Mouse (Mus musculus): ENCODE data around the gene Fam71b. TPM values are rescaled to one million over a fixed set of nuclear protein-coding genes. Genes with fewer than 3 reads are reported as not detected.

Fam71b gene
- polyA plus RNA-seq, 1 experiment from 2014 or later, result not detected

DNA sequence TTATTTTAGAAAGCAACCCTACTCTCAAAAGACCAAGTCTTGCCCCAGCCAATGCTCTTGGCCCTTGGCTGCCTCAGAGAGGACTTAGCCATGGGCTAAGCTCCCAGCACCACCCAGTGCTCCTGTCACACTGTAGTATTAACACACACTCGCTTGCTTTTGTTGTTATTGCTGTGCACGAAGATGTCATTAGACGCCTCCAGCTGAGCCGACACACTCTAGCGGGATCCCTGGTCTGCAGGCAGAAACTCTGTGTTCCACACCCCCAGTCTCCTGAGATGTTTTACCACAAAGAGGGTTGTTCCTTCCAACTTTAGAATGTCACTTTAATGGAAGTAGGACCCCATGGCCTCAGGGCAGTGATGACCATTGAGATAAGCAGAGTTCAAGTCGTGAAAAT is 7.9 kb upstream of the Fam71b start:
- ATAC-seq (ENCODE audit: insufficient number of reproducible peaks, insufficient read depth, low FRiP score, low TSS enrichment, low read depth), result no peak
- Histone ChIP-seq H3K27ac (no peak overlapping the region), H3K4me2 (no peak overlapping the region), H3K9me3 (no peaks in the 10 kb centered on the region), H3K27me3 (no peaks in the 10 kb centered on the region), H3K4me3 (no peak overlapping the region), H3K36me3 (no peaks in the 10 kb centered on the region), H3K9ac (no peak overlapping the region), H3K4me1 (no peaks in the 10 kb centered on the region)
- 60% methylated on average over 6 of the region's 6 CpGs for WGBS

DNA sequence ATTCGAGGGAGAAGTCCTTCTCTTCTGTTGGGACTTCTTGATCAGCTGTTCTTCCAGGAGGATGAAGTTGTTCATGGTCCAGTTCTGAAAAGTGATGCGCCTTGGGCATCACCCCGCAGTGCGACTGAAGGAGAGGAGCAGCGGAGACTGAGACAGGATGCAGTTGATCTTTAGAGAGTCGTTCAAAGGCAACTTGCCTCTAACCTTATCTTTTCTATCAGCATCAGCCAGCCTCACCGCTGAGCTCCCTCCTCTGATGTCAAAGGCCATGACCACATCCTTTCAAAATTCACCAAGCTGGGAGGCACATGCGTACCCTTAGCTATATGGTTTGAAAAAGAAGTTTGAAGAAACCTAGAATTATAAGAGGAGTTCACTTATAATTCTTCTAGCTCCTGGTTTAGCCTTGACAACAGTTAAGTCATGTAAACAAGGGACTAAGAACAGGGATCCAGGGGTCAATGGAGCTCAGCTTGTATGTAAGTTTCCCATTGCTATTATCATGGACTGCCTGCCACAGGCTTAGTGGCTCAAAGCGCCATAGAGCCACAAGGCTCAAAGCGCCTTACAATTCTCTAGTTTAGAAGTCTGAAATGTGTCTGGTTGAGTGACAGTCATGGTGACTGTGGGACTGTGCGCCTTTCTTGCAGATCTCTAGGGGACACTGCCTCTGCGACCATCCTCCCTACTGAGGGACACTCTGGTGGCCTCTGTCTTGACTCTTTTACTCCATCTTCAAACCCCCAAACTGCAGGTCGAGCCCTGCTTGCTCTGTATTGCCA is 6.8 kb upstream of the Fam71b start, which contains the start of gene Itk:
Gene Itk (minus strand): TSS at position 180 of the 782 bp plus-strand sequence.
- Histone ChIP-seq H3K27me3 (no peaks in the 10 kb centered on the region), H3K27ac (no peak within 1 kb of the TSS), H3K4me3 (no peak within 1 kb of the TSS), H3K4me2 (no peak within 1 kb of the TSS), H3K4me1 (no peaks in the 10 kb centered on the region), H3K36me3 (no peaks in the 10 kb centered on the region), H3K9ac (no peak within 1 kb of the TSS), H3K9me3 (no peaks in the 10 kb centered on the region)
- no peak for ATAC-seq (ENCODE audit: insufficient number of reproducible peaks, insufficient read depth, low FRiP score, low TSS enrichment, low read depth)
- WGBS, result 78% methylated on average over 13 of the region's 13 CpGs

DNA sequence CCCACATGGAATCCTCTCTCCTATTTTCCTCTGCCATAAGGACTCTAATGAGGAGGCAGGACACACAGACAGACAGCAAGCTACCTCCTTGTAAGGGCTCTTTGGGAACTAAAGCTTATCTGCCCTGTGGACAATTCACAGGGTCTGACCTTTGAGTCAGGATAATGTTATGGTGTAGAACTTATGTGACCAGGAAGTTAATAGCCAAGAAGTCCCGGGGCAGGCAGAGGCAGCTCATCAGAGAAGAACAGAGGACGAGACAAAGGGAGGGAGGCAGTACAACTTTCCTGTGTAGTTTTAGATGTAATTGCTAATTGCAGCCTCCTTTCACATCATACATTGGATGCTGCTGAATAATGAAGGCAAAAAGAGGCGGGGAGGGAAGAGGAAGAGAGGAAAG is 5.7 kb upstream of the Fam71b start:
- no peak for ATAC-seq (ENCODE audit: insufficient number of reproducible peaks, insufficient read depth, low FRiP score, low TSS enrichment, low read depth)
- Histone ChIP-seq H3K36me3 (no peaks in the 10 kb centered on the region), H3K9me3 (no peaks in the 10 kb centered on the region), H3K9ac (no peak overlapping the region), H3K4me2 (no peak overlapping the region), H3K4me1 (no peaks in the 10 kb centered on the region), H3K27me3 (no peaks in the 10 kb centered on the region), H3K27ac (no peak overlapping the region), H3K4me3 (no peak overlapping the region)
- 46% methylated on average over 3 of the region's 3 CpGs for WGBS

DNA sequence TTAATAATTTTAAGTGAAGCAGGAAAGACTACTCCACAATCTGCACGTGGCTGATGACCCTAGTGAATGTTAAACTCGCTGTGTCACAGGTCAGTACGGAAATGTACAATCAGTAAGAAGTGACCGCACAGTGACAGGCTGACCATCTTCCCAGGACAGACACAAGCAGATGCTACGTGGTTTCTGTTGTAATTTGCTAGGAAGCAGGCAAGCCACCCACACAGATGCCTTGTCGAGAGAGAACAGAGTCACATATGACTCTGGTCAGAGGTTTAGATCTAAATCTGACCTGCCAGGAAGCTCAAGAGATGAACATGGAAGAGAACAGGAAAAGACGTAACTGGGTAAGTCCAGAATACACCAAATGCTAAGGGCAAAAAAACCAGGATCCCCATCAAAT is 3.5 kb upstream of the Fam71b start:
- no peak overlapping the region for H3K4me2 ChIP-seq
- no peaks in the 10 kb centered on the region for H3K9me3 ChIP-seq
- H3K4me1 ChIP-seq, result no peaks in the 10 kb centered on the region
- WGBS, result 72% methylated on average over 7 of the region's 7 CpGs
- ATAC-seq (ENCODE audit: insufficient number of reproducible peaks, insufficient read depth, low FRiP score, low TSS enrichment, low read depth), result no peak
- no peak overlapping the region for H3K9ac ChIP-seq
- H3K27me3 ChIP-seq, result no peaks in the 10 kb centered on the region
- no peak overlapping the region for H3K27ac ChIP-seq
- H3K36me3 ChIP-seq, result no peaks in the 10 kb centered on the region
- no peak overlapping the region for H3K4me3 ChIP-seq

DNA sequence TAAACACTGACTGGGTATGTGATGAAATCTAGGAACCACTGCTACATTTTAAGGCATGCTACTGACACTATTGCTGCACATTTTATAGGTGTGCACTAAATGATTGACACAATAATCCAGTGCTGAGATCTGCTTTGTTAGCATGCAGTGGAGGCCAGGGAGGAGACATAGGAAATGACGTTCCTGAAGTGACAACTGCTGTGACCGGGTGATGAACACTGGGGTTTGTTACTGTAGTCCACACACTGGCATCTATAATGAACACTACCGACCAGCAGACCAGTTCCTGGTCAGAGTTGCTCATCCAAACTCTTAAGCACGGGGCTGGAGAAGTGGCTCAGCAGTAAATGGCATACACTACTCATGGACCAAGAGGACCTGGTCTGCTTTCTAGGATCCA is 2.9 kb upstream of the Fam71b start:
- ATAC-seq (ENCODE audit: insufficient number of reproducible peaks, insufficient read depth, low FRiP score, low TSS enrichment, low read depth), result no peak
- no peaks in the 10 kb centered on the region for H3K27me3 ChIP-seq
- no peak overlapping the region for H3K9ac ChIP-seq
- no peak overlapping the region for H3K4me3 ChIP-seq
- H3K9me3 ChIP-seq, result no peaks in the 10 kb centered on the region
- H3K27ac ChIP-seq, result no peak overlapping the region
- no peak overlapping the region for H3K4me2 ChIP-seq
- no peaks in the 10 kb centered on the region for H3K36me3 ChIP-seq
- WGBS, result 78% methylated on average over 4 of the region's 4 CpGs
- no peaks in the 10 kb centered on the region for H3K4me1 ChIP-seq

DNA sequence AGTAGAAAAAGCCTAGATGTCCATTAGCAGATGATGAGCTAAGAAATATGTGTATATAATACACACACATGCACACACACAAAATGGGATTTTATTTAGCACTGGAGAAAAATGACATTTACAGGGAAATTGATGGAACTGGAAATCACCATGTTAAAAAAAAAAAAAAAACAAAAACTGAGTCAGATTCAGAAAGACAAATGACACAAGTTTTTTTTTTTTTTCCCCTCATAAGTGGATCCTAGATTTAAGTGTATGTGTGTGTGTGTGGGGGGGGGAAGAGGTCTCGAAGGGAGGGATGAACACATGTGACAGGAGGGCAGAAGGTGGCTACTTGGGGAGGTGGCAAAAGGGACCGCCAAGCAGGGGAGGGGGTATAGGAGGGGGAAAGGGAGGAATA is 1.3 kb upstream of the Fam71b start:
- Histone ChIP-seq H3K4me3 (no peak overlapping the region), H3K9me3 (no peaks in the 10 kb centered on the region), H3K27me3 (no peaks in the 10 kb centered on the region), H3K4me2 (no peak overlapping the region), H3K4me1 (peaks cover 5% of the 10 kb centered on the region; the same call in 1 of the 2 replicates), H3K36me3 (no peaks in the 10 kb centered on the region), H3K27ac (no peak overlapping the region), H3K9ac (no peak overlapping the region)
- no peak for ATAC-seq (ENCODE audit: insufficient number of reproducible peaks, insufficient read depth, low FRiP score, low TSS enrichment, low read depth)
- WGBS, result 82% methylated on average over 2 of the region's 2 CpGs

DNA sequence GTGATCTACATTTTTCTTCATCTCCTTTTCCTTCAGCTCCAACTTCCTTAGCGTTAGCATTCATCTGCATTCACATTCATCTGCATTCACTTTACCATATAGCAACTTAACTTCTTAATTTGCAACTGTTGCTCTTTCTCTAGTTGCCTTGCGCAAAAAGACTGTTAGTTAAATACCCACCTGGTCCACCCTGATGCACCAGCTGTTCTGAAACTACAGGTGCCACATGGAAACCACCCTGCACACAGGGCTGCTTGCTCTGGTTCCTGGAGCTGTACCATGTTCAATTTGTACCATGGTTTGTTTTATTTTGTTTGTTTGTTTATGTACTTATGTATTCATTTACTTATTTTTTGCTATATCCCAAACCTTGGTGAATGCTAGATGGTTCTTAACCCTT is 661 bp upstream of the Fam71b start:
- Histone ChIP-seq H3K9me3 (no peaks in the 10 kb centered on the region), H3K4me2 (no peak overlapping the region), H3K4me3 (no peak overlapping the region), H3K9ac (no peak overlapping the region), H3K36me3 (no peaks in the 10 kb centered on the region), H3K27ac (no peak overlapping the region), H3K4me1 (peaks cover 5% of the 10 kb centered on the region; the same call in 1 of the 2 replicates), H3K27me3 (no peaks in the 10 kb centered on the region)
- WGBS, result 92% methylated on average over 2 of the region's 2 CpGs
- ATAC-seq (ENCODE audit: insufficient number of reproducible peaks, insufficient read depth, low FRiP score, low TSS enrichment, low read depth), result no peak

DNA sequence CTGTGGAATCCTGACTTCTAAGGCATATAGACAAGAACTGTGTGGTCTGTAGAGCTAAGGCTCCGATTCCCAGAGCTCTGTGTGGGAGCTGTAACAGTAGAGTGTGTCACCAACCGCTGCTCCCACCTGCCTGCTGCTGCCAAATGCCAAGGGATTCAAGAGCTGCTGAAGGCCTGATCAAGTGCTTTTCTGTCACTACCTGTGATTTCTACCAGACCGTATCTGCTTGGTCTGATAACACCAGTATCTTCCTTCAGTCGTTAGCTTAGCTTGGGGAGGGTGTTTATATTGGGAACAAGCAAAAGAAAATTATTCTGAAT is 461 bp downstream of the Fam71b start:
- no peaks in the 10 kb centered on the region for H3K36me3 ChIP-seq
- H3K4me3 ChIP-seq, result no peak overlapping the region
- no peak for ATAC-seq (ENCODE audit: insufficient number of reproducible peaks, insufficient read depth, low FRiP score, low TSS enrichment, low read depth)
- no peaks in the 10 kb centered on the region for H3K9me3 ChIP-seq
- 85% methylated on average over 4 of the region's 4 CpGs for WGBS
- H3K4me1 ChIP-seq, result peaks cover 5% of the 10 kb centered on the region; the same call in 1 of the 2 replicates
- no peak overlapping the region for H3K27ac ChIP-seq
- no peak overlapping the region for H3K9ac ChIP-seq
- no peak overlapping the region for H3K4me2 ChIP-seq
- no peaks in the 10 kb centered on the region for H3K27me3 ChIP-seq

DNA sequence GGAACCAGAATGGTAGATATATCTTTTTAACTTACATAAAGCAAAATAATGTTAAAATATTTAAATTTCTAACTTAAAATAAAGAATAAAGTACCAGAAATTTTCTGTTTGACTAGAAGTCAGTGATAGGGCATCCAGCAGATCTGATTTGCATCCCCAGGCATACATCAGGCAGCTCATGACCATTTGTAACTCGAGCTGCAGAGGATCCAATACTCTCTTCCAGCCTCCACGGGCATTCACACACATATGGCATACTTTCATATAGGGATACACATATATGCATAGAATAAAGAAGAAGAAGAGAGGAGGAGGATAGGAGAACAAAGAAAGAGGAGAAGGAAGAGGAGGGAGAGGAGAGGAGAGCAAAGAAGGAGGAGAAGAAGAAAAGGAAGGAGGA is 1.5 kb downstream of the Fam71b start:
- Histone ChIP-seq H3K4me1 (peaks cover 5% of the 10 kb centered on the region; the same call in 1 of the 2 replicates), H3K9me3 (no peaks in the 10 kb centered on the region), H3K4me2 (no peak overlapping the region), H3K27me3 (no peaks in the 10 kb centered on the region), H3K36me3 (no peaks in the 10 kb centered on the region), H3K9ac (no peak overlapping the region), H3K27ac (no peak overlapping the region), H3K4me3 (no peak overlapping the region)
- no peak for ATAC-seq (ENCODE audit: insufficient number of reproducible peaks, insufficient read depth, low FRiP score, low TSS enrichment, low read depth)
- 31% methylated on average over 2 of the region's 2 CpGs for WGBS

DNA sequence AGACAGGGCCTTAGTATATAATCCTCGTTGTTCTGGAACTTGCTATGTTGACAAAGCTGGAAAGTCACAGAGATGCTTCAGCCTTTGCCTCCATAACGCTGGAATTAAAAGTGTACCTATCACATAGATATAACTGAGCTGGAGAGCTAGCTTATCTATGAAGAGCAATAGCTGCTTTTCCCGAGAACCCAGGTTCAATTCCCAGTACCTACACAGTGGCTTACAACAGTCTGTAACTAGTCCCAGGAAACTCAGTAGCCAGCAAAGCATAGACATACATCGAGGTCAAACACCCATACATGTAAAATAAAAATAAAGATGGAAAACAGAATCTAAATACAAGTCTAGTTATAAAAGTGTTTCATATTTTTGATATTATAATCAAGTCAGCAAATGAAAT is 2.1 kb downstream of the Fam71b start:
- Histone ChIP-seq H3K27ac (no peak overlapping the region), H3K4me2 (no peak overlapping the region), H3K27me3 (no peaks in the 10 kb centered on the region), H3K9me3 (no peaks in the 10 kb centered on the region), H3K4me1 (peaks cover 5% of the 10 kb centered on the region; the same call in 1 of the 2 replicates), H3K9ac (no peak overlapping the region), H3K36me3 (no peaks in the 10 kb centered on the region), H3K4me3 (no peak overlapping the region)
- WGBS, result 82% methylated on average over 4 of the region's 4 CpGs
- no peak for ATAC-seq (ENCODE audit: insufficient number of reproducible peaks, insufficient read depth, low FRiP score, low TSS enrichment, low read depth)

DNA sequence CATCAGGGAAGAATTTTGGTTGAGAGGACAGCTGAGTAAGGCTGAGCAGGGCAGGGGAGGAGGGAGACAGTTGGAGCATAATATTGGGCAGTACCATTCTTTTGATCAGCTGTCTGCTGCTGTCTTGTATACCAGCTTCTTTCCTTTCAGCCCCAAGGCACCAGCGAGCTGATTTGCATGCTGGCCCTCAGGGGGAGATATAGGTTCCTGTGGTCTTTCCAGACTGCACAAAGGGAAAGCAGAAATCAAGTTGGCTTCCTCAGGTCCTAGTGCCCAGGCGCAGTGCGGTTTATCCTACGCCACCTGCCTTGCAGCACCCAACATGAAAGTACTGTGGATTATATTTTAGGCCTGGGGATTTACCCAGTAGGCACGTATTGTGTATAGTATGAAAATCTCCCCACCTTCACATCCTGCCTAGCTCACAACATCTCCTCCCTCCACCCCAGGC is 2.6 kb downstream of the Fam71b start:
- no peak overlapping the region for H3K4me2 ChIP-seq
- no peak overlapping the region for H3K4me3 ChIP-seq
- no peaks in the 10 kb centered on the region for H3K9me3 ChIP-seq
- no peak for ATAC-seq (ENCODE audit: insufficient number of reproducible peaks, insufficient read depth, low FRiP score, low TSS enrichment, low read depth)
- no peaks in the 10 kb centered on the region for H3K36me3 ChIP-seq
- H3K27me3 ChIP-seq, result no peaks in the 10 kb centered on the region
- no peak overlapping the region for H3K9ac ChIP-seq
- peaks cover 5% of the 10 kb centered on the region; the same call in 1 of the 2 replicates for H3K4me1 ChIP-seq
- 62% methylated on average over 5 of the region's 5 CpGs for WGBS
- H3K27ac ChIP-seq, result no peak overlapping the region

DNA sequence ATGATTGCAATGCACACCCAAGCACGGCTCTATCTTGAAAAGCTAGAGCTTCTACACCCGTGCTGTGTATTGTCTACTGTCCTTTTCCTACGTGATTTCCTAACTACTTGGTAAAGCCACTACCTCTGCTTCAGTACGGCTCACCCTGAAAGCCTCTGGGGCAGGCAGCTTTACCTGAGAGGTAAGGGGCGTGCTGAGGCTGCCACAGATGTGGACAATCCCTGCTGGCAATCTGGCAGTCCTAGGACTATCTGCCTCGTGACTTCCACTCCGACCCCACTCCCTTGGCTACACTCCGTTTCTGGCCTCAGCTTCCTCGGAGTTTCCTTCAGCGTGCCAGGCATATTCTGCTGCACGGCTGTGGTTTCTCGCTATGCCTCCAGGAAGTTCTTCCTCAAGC is 5.2 kb downstream of the Fam71b start:
- no peaks in the 10 kb centered on the region for H3K36me3 ChIP-seq
- H3K4me2 ChIP-seq, result no peak overlapping the region
- H3K4me3 ChIP-seq, result no peak overlapping the region
- peaks cover 5% of the 10 kb centered on the region; the same call in 1 of the 2 replicates for H3K4me1 ChIP-seq
- no peak for ATAC-seq (ENCODE audit: insufficient number of reproducible peaks, insufficient read depth, low FRiP score, low TSS enrichment, low read depth)
- no peak overlapping the region for H3K27ac ChIP-seq
- no peak overlapping the region for H3K9ac ChIP-seq
- H3K27me3 ChIP-seq, result no peaks in the 10 kb centered on the region
- 77% methylated on average over 12 of the region's 12 CpGs for WGBS
- H3K9me3 ChIP-seq, result no peaks in the 10 kb centered on the region

All from embryonic facial prominence, embryonic 13.5 days (tissue).